Mouse (Mus musculus): ENCODE measurements at regions not wholly inside any gene's neighbourhood (a gene's known extent, or its start where the extent isn't known, plus 50 kb on each side); places are given as distances from the start of the nearest gene placed in this dataset.

- H3K27ac ChIP-seq (ENCODE audit: low read depth): no peak overlapping the region
- H3K4me3 ChIP-seq (ENCODE audit: low read depth, low read length): no peak overlapping the region
- H3K9me3 ChIP-seq (ENCODE audit: control insufficient read depth, low read length): no peaks in the 10 kb centered on the region
- WGBS: 54% methylated on average over 11 of the region's 11 CpGs
- no peak overlapping the region for H3K4me2 ChIP-seq (ENCODE audit: low read length)
- no peak for ATAC-seq (replicated peaks; ENCODE audit: low FRiP score, low TSS enrichment, low read depth)
- no peaks in the 10 kb centered on the region for H3K27me3 ChIP-seq (replicated peaks; ENCODE audit: control insufficient read depth, insufficient read depth, low read length)
- no peak for DNase-seq (ENCODE audit: low spot score)
- H3K9ac ChIP-seq (ENCODE audit: low read length): no peak overlapping the region
- H3K36me3 ChIP-seq (ENCODE audit: control insufficient read depth, insufficient read depth, low read length): no peaks in the 10 kb centered on the region
- H3K4me1 ChIP-seq (replicated peaks; ENCODE audit: control insufficient read depth, insufficient read depth, low read length): no peaks in the 10 kb centered on the region
Observed at GRCm38 (mm10) chr2:9749829-9750788, 130.9 kb upstream of the 4930412O13Rik start.

- WGBS: 72% methylated on average over 7 of the region's 7 CpGs
- no peak overlapping the region for H3K4me2 ChIP-seq (ENCODE audit: low read length)
- H3K4me1 ChIP-seq (replicated peaks; ENCODE audit: control insufficient read depth, insufficient read depth, low read length): no peaks in the 10 kb centered on the region
- H3K27me3 ChIP-seq (replicated peaks; ENCODE audit: control insufficient read depth, insufficient read depth, low read length): no peaks in the 10 kb centered on the region
- DNase-seq (ENCODE audit: low spot score) (no peak), ATAC-seq (replicated peaks; ENCODE audit: low FRiP score, low TSS enrichment, low read depth) (no peak)
- no peaks in the 10 kb centered on the region for H3K36me3 ChIP-seq (ENCODE audit: control insufficient read depth, insufficient read depth, low read length)
- H3K9me3 ChIP-seq (ENCODE audit: control insufficient read depth, low read length): no peaks in the 10 kb centered on the region
- H3K9ac ChIP-seq (ENCODE audit: low read length): no peak overlapping the region
- H3K27ac ChIP-seq (ENCODE audit: low read depth): no peak overlapping the region
- no peak overlapping the region for H3K4me3 ChIP-seq (ENCODE audit: low read depth, low read length)
Observed at GRCm38 (mm10) chr2:9753691-9754090, 127.4 kb upstream of the 4930412O13Rik start.

- Histone ChIP-seq H3K9ac (ENCODE audit: low read length) (no peak overlapping the region), H3K4me1 (replicated peaks; ENCODE audit: control insufficient read depth, insufficient read depth, low read length) (no peaks in the 10 kb centered on the region), H3K4me3 (ENCODE audit: low read depth, low read length) (no peak overlapping the region), H3K4me2 (ENCODE audit: low read length) (no peak overlapping the region), H3K27ac (ENCODE audit: low read depth) (no peak overlapping the region), H3K27me3 (replicated peaks; ENCODE audit: control insufficient read depth, insufficient read depth, low read length) (no peaks in the 10 kb centered on the region), H3K9me3 (ENCODE audit: control insufficient read depth, low read length) (no peaks in the 10 kb centered on the region), H3K36me3 (ENCODE audit: control insufficient read depth, insufficient read depth, low read length) (no peaks in the 10 kb centered on the region)
- ATAC-seq (replicated peaks; ENCODE audit: low FRiP score, low TSS enrichment, low read depth) (no peak), DNase-seq (ENCODE audit: low spot score) (no peak)
- WGBS: 29% methylated on average over 6 of the region's 6 CpGs
Observed at GRCm38 (mm10) chr2:9754153-9754552, 126.9 kb upstream of the 4930412O13Rik start.

GRCm38 (mm10) chr2:9757770-9758420 is 123.2 kb upstream of the 4930412O13Rik start:
- DNase-seq (ENCODE audit: low spot score) (no peak), ATAC-seq (replicated peaks; ENCODE audit: low FRiP score, low TSS enrichment, low read depth) (no peak)
- Histone ChIP-seq H3K4me3 (ENCODE audit: low read depth, low read length) (no peak overlapping the region), H3K9ac (ENCODE audit: low read length) (no peak overlapping the region), H3K9me3 (ENCODE audit: control insufficient read depth, low read length) (no peaks in the 10 kb centered on the region), H3K4me2 (ENCODE audit: low read length) (no peak overlapping the region), H3K4me1 (replicated peaks; ENCODE audit: control insufficient read depth, insufficient read depth, low read length) (no peaks in the 10 kb centered on the region), H3K27me3 (replicated peaks; ENCODE audit: control insufficient read depth, insufficient read depth, low read length) (no peaks in the 10 kb centered on the region), H3K27ac (ENCODE audit: low read depth) (no peak overlapping the region), H3K36me3 (ENCODE audit: control insufficient read depth, insufficient read depth, low read length) (no peaks in the 10 kb centered on the region)
- WGBS: 79% methylated on average over 5 of the region's 5 CpGs

GRCm38 (mm10) chr2:9758983-9759382 is 122.1 kb upstream of the 4930412O13Rik start:
- Histone ChIP-seq H3K4me3 (ENCODE audit: low read depth, low read length) (no peak overlapping the region), H3K4me2 (ENCODE audit: low read length) (no peak overlapping the region), H3K27me3 (replicated peaks; ENCODE audit: control insufficient read depth, insufficient read depth, low read length) (no peaks in the 10 kb centered on the region), H3K36me3 (ENCODE audit: control insufficient read depth, insufficient read depth, low read length) (no peaks in the 10 kb centered on the region), H3K9me3 (ENCODE audit: control insufficient read depth, low read length) (no peaks in the 10 kb centered on the region), H3K4me1 (replicated peaks; ENCODE audit: control insufficient read depth, insufficient read depth, low read length) (no peaks in the 10 kb centered on the region), H3K27ac (ENCODE audit: low read depth) (no peak overlapping the region), H3K9ac (ENCODE audit: low read length) (no peak overlapping the region)
- DNase-seq (ENCODE audit: low spot score) (no peak), ATAC-seq (replicated peaks; ENCODE audit: low FRiP score, low TSS enrichment, low read depth) (no peak)
- 91% methylated on average over 7 of the region's 7 CpGs for WGBS

- WGBS: 77% methylated on average over 7 of the region's 7 CpGs
- H3K27me3 ChIP-seq (replicated peaks; ENCODE audit: control insufficient read depth, insufficient read depth, low read length): no peaks in the 10 kb centered on the region
- H3K4me3 ChIP-seq (ENCODE audit: low read depth, low read length): no peak overlapping the region
- H3K9me3 ChIP-seq (ENCODE audit: control insufficient read depth, low read length): no peaks in the 10 kb centered on the region
- ATAC-seq (replicated peaks; ENCODE audit: low FRiP score, low TSS enrichment, low read depth) (no peak), DNase-seq (ENCODE audit: low spot score) (no peak)
- H3K4me1 ChIP-seq (replicated peaks; ENCODE audit: control insufficient read depth, insufficient read depth, low read length): no peaks in the 10 kb centered on the region
- no peak overlapping the region for H3K27ac ChIP-seq (ENCODE audit: low read depth)
- no peaks in the 10 kb centered on the region for H3K36me3 ChIP-seq (ENCODE audit: control insufficient read depth, insufficient read depth, low read length)
- no peak overlapping the region for H3K9ac ChIP-seq (ENCODE audit: low read length)
- no peak overlapping the region for H3K4me2 ChIP-seq (ENCODE audit: low read length)
Observed at GRCm38 (mm10) chr2:9759389-9760104, 121.5 kb upstream of the 4930412O13Rik start.

- H3K4me2 ChIP-seq (ENCODE audit: low read length): no peak overlapping the region
- DNase-seq (ENCODE audit: low spot score) (no peak), ATAC-seq (replicated peaks; ENCODE audit: low FRiP score, low TSS enrichment, low read depth) (no peak)
- 65% methylated on average over 2 of the region's 2 CpGs for WGBS
- H3K36me3 ChIP-seq (ENCODE audit: control insufficient read depth, insufficient read depth, low read length): no peaks in the 10 kb centered on the region
- no peak overlapping the region for H3K27ac ChIP-seq (ENCODE audit: low read depth)
- H3K9me3 ChIP-seq (ENCODE audit: control insufficient read depth, low read length): no peaks in the 10 kb centered on the region
- no peaks in the 10 kb centered on the region for H3K4me1 ChIP-seq (replicated peaks; ENCODE audit: control insufficient read depth, insufficient read depth, low read length)
- H3K4me3 ChIP-seq (ENCODE audit: low read depth, low read length): no peak overlapping the region
- no peaks in the 10 kb centered on the region for H3K27me3 ChIP-seq (replicated peaks; ENCODE audit: control insufficient read depth, insufficient read depth, low read length)
- H3K9ac ChIP-seq (ENCODE audit: low read length): no peak overlapping the region
Observed at GRCm38 (mm10) chr2:9780159-9780558, 100.9 kb upstream of the 4930412O13Rik start.

- no peaks in the 10 kb centered on the region for H3K4me1 ChIP-seq (replicated peaks; ENCODE audit: control insufficient read depth, insufficient read depth, low read length)
- H3K27ac ChIP-seq (ENCODE audit: low read depth): no peak overlapping the region
- ATAC-seq (replicated peaks; ENCODE audit: low FRiP score, low TSS enrichment, low read depth) (no peak), DNase-seq (ENCODE audit: low spot score) (no peak)
- H3K4me3 ChIP-seq (ENCODE audit: low read depth, low read length): no peak overlapping the region
- no peaks in the 10 kb centered on the region for H3K36me3 ChIP-seq (ENCODE audit: control insufficient read depth, insufficient read depth, low read length)
- H3K9me3 ChIP-seq (ENCODE audit: control insufficient read depth, low read length): no peaks in the 10 kb centered on the region
- no peaks in the 10 kb centered on the region for H3K27me3 ChIP-seq (replicated peaks; ENCODE audit: control insufficient read depth, insufficient read depth, low read length)
- no peak overlapping the region for H3K9ac ChIP-seq (ENCODE audit: low read length)
- 64% methylated on average over 3 of the region's 3 CpGs for WGBS
- H3K4me2 ChIP-seq (ENCODE audit: low read length): no peak overlapping the region
Observed at GRCm38 (mm10) chr2:9782698-9783097, 98.4 kb upstream of the 4930412O13Rik start.

All from intestine, embryonic 14.5 days (tissue).